Mouse (Mus musculus) ES-Bruce4 (cell line): ENCODE measurements around the gene Slit3. TPM values are rescaled to one million over a fixed set of nuclear protein-coding genes. Genes with fewer than 3 reads are reported as not detected.

Experiments used
- H3K27ac ChIP-seq: 2 replicates; pipeline ENCODE4 v1.5.1; 2012; ENCODE audit warnings: low read length, inconsistent platforms; ENCODE audit not compliant: insufficient read depth
- H3K27me3 ChIP-seq: 2 replicates; pipeline ENCODE4 v1.6.1; 2012; ENCODE audit warnings: mild to moderate bottlenecking, low read length, inconsistent platforms; ENCODE audit not compliant: control insufficient read depth, poor library complexity, insufficient read depth, severe bottlenecking
- H3K36me3 ChIP-seq: 2 replicates; pipeline ENCODE4 v1.6.1; 2012; ENCODE audit warnings: inconsistent platforms, mild to moderate bottlenecking, low read length, moderate library complexity; ENCODE audit not compliant: control insufficient read depth, poor library complexity, insufficient read depth, severe bottlenecking
- H3K4me1 ChIP-seq: one replicate; pipeline ENCODE4 v1.8.1; 2011; ENCODE audit warnings: low read length; ENCODE audit not compliant: control insufficient read depth, insufficient read depth
- H3K4me3 ChIP-seq: 2 replicates; pipeline ENCODE4 v1.5.1; 2011; ENCODE audit warnings: low read depth, mild to moderate bottlenecking, low read length
- H3K9ac ChIP-seq: 2 replicates; pipeline ENCODE4 v1.6.1; 2012; ENCODE audit warnings: low read depth, mild to moderate bottlenecking, inconsistent platforms; ENCODE audit not compliant: poor library complexity, severe bottlenecking
- H3K9me3 ChIP-seq: replicated peaks from 2 replicates; pipeline ENCODE4 v1.6.1; 2012; ENCODE audit warnings: mild to moderate bottlenecking, low read length, inconsistent platforms; ENCODE audit not compliant: control insufficient read depth, poor library complexity, insufficient read depth, severe bottlenecking
- CTCF ChIP-seq: IDR thresholded peaks from one replicate; pipeline ENCODE4 v1.8.1; 2011; ENCODE audit warnings: low read depth, low read length
- EP300 ChIP-seq: IDR thresholded peaks from 2 replicates; pipeline ENCODE4 v1.6.1; 2011; ENCODE audit warnings: low read depth, low read length; ENCODE audit not compliant: insufficient read depth
- POLR2A ChIP-seq: IDR thresholded peaks from one replicate; pipeline ENCODE4 v1.8.1; 2011; ENCODE audit warnings: low read length; ENCODE audit not compliant: insufficient read depth
- polyA plus RNA-seq: library from polyadenylated mRNA; stranded (reverse); fragments of >200 nt; gene quantifications from 2 replicates; pipeline ENCODE4 v1.2.4, GENCODE M21; 2011; ENCODE audit warnings: low read depth; ENCODE audit not compliant: missing spikeins, insufficient read depth, insufficient read length

Gene Slit3
- polyA plus RNA-seq, 1 experiment = 2.8 TPM

GRCm38 (mm10) chr11:35109781-35110180, 11.2 kb upstream of the Slit3 start:
- Histone ChIP-seq H3K4me1 (peaks cover 2% of the 10 kb centered on the region), H3K4me3 (no peak overlapping the region), H3K27ac (no peak overlapping the region), H3K27me3 (no peaks in the 10 kb centered on the region), H3K36me3 (no peaks in the 10 kb centered on the region), H3K9me3 (no peaks in the 10 kb centered on the region), H3K9ac (no peak overlapping the region)
- no peak for TF ChIP-seq EP300
- no peak for TF ChIP-seq POLR2A
- TF ChIP-seq CTCF = no peak

- TF ChIP-seq POLR2A (no peak), CTCF (no peak), EP300 (no peak)
Observed at GRCm38 (mm10) chr11:35110784-35111183, 10.2 kb upstream of the Slit3 start.

GRCm38 (mm10) chr11:35113290-35113689, 7.7 kb upstream of the Slit3 start:
- Histone ChIP-seq H3K27me3 (no peaks in the 10 kb centered on the region), H3K9ac (no peak overlapping the region), H3K4me3 (no peak overlapping the region), H3K9me3 (no peaks in the 10 kb centered on the region), H3K36me3 (no peaks in the 10 kb centered on the region), H3K27ac (no peak overlapping the region), H3K4me1 (peaks cover 2% of the 10 kb centered on the region)
- TF ChIP-seq EP300 = no peak
- no peak for TF ChIP-seq CTCF
- TF ChIP-seq POLR2A = no peak

More at GRCm38 (mm10) chr11:35110784-35111183, 10.2 kb upstream of the Slit3 start:
- no peaks in the 10 kb centered on the region for H3K36me3 ChIP-seq
- H3K4me3 ChIP-seq = no peak overlapping the region
- H3K9me3 ChIP-seq = no peaks in the 10 kb centered on the region
- H3K27me3 ChIP-seq = no peaks in the 10 kb centered on the region
- no peak overlapping the region for H3K9ac ChIP-seq
- peaks cover 2% of the 10 kb centered on the region for H3K4me1 ChIP-seq
- H3K27ac ChIP-seq = no peak overlapping the region

- no peaks in the 10 kb centered on the region for H3K36me3 ChIP-seq
- TF ChIP-seq CTCF (no peak), POLR2A (no peak), EP300 (no peak)
- H3K4me1 ChIP-seq = peaks cover 2% of the 10 kb centered on the region
- no peak overlapping the region for H3K27ac ChIP-seq
- no peaks in the 10 kb centered on the region for H3K9me3 ChIP-seq
- H3K9ac ChIP-seq = no peak overlapping the region
- H3K27me3 ChIP-seq = peaks cover 4% of the 10 kb centered on the region
- no peak overlapping the region for H3K4me3 ChIP-seq
Observed at GRCm38 (mm10) chr11:35116436-35116835, 4.6 kb upstream of the Slit3 start.

GRCm38 (mm10) chr11:35117871-35118270, 3.2 kb upstream of the Slit3 start:
- Histone ChIP-seq H3K4me3 (no peak overlapping the region), H3K9ac (no peak overlapping the region), H3K36me3 (no peaks in the 10 kb centered on the region), H3K27me3 (peaks cover 10% of the 10 kb centered on the region), H3K4me1 (no peaks in the 10 kb centered on the region), H3K9me3 (no peaks in the 10 kb centered on the region), H3K27ac (no peak overlapping the region)
- TF ChIP-seq POLR2A = no peak
- TF ChIP-seq EP300 = no peak
- no peak for TF ChIP-seq CTCF

- no peak overlapping the region for H3K4me3 ChIP-seq
- no peaks in the 10 kb centered on the region for H3K4me1 ChIP-seq
- no peak overlapping the region for H3K9ac ChIP-seq
- peaks cover 10% of the 10 kb centered on the region for H3K27me3 ChIP-seq
- H3K27ac ChIP-seq = no peak overlapping the region
- TF ChIP-seq EP300 (no peak), POLR2A (no peak), CTCF (no peak)
- H3K36me3 ChIP-seq = no peaks in the 10 kb centered on the region
- H3K9me3 ChIP-seq = no peaks in the 10 kb centered on the region
Observed at GRCm38 (mm10) chr11:35118731-35119130, 2.3 kb upstream of the Slit3 start.
